Comparison of ENCODE assay signal across 8 mouse cellular contexts in the genomic region with DNA sequence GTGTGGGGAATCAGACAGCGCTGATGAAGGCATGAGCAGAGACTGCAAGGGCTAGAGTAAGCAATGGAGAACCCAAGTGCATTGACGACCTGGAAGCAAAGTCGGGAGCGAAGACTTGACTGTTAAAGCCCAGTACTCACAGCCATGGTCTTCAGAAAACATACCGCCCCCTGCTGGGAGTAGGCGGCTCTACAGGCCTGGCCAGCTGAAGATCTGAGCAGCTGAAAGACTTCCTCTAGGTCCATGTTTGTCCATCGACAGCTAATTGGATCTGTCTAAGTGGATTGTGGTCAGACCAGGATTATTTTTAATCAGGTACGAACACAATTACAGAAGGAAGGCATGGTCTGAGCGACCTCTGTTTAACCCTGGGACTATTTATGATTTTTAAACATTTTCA.
A peak's percentile ranks its signal among the peaks of the same experiment; 100 is the strongest.
DNase-seq lines count a peak whose midpoint lies in the region; ATAC-seq and TF ChIP-seq lines count a peak whose summit lies in the region.

No protein-coding gene starts in this region.

- no peak for TF ChIP-seq EP300 in ES-Bruce4 (IDR thresholded peaks at IDR 0.05; ENCODE audit: insufficient read depth, low read depth, low read length)

- peak; percentile 55 for TF ChIP-seq CTCF in kidney, adult 2 months (conservative IDR thresholded peaks at IDR 0.05; ENCODE audit: insufficient read depth, insufficient read length, low read depth, low read length)
- TF ChIP-seq CTCF in ES-Bruce4 (IDR thresholded peaks at IDR 0.05; ENCODE audit: low read depth, low read length): peak; percentile 58
- peak; percentile 53 for TF ChIP-seq CTCF in kidney, postnatal 0 days (IDR thresholded peaks at IDR 0.05; ENCODE audit: low read depth)
- TF ChIP-seq CTCF in testis, adult 2 months (IDR thresholded peaks at IDR 0.05; ENCODE audit: control insufficient read depth, insufficient read depth, insufficient replicate concordance, low read depth, low read length): peak; percentile 86

- H3K4me3 ChIP-seq in kidney, adult 2 months (ENCODE audit: insufficient read depth, low read depth, low read length): no peak overlapping the region
- H3K4me3 ChIP-seq in kidney, embryonic 15.5 days (replicated peaks): no peak overlapping the region
- no peak overlapping the region for H3K4me3 ChIP-seq in ES-Bruce4 (ENCODE audit: low read depth, low read length)
- H3K4me3 ChIP-seq in kidney, postnatal 0 days (replicated peaks; ENCODE audit: low read depth, low read length): no peak overlapping the region
- H3K4me3 ChIP-seq in testis, adult 2 months (ENCODE audit: control insufficient read depth, low read depth, low read length): no peak overlapping the region

- H3K9ac ChIP-seq in kidney, embryonic 15.5 days: no peak overlapping the region
- H3K9ac ChIP-seq in ES-Bruce4 (ENCODE audit: low read depth, poor library complexity, severe bottlenecking): no peak overlapping the region
- H3K9ac ChIP-seq in kidney, postnatal 0 days (ENCODE audit: low read depth, low read length): no peak overlapping the region

- H3K27me3 ChIP-seq in kidney, adult 2 months (replicated peaks; ENCODE audit: control insufficient read depth, insufficient read depth, low read length): no peaks in the 10 kb centered on the region; the same call in 1 of the 2 replicates
- 0 out of 2 replicates have a peak, but pooled peaks cover 3% of the 10 kb centered on the region for H3K27me3 ChIP-seq in kidney, embryonic 15.5 days
- no peaks in the 10 kb centered on the region for H3K27me3 ChIP-seq in ES-Bruce4 (ENCODE audit: control insufficient read depth, insufficient read depth, low read length, poor library complexity, severe bottlenecking)
- H3K27me3 ChIP-seq in kidney, postnatal 0 days (ENCODE audit: insufficient read depth, low read length): no peaks in the 10 kb centered on the region
- H3K27me3 ChIP-seq in testis, adult 2 months (ENCODE audit: control insufficient read depth, insufficient read depth, low read length): no peaks in the 10 kb centered on the region

- TF ChIP-seq POLR2A in kidney, adult 2 months (IDR thresholded peaks at IDR 0.05; ENCODE audit: low read depth, low read length): no peak
- TF ChIP-seq POLR2A in ES-Bruce4 (IDR thresholded peaks at IDR 0.05; ENCODE audit: insufficient read depth, low read length): no peak
- no peak for TF ChIP-seq POLR2A in testis, adult 2 months (IDR thresholded peaks at IDR 0.05; ENCODE audit: control insufficient read depth, low read depth, low read length)

- H3K4me1 ChIP-seq in kidney, adult 2 months (ENCODE audit: control insufficient read depth, insufficient read depth, low read length): no peaks in the 10 kb centered on the region
- no peaks in the 10 kb centered on the region for H3K4me1 ChIP-seq in kidney, embryonic 15.5 days
- no peaks in the 10 kb centered on the region for H3K4me1 ChIP-seq in ES-Bruce4 (ENCODE audit: control insufficient read depth, insufficient read depth, low read length)
- no peaks in the 10 kb centered on the region for H3K4me1 ChIP-seq in kidney, postnatal 0 days (replicated peaks; ENCODE audit: insufficient read depth, low read length)
- H3K4me1 ChIP-seq in testis, adult 2 months (ENCODE audit: control insufficient read depth, insufficient read depth, low read length): no peaks in the 10 kb centered on the region

- WGBS in kidney, adult 2 months: 82% methylated on average over 9 of the region's 9 CpGs
- 82% methylated on average over 9 of the region's 9 CpGs for WGBS in kidney, embryonic 15.5 days
- 77% methylated on average over 9 of the region's 9 CpGs for WGBS in kidney, postnatal 0 days

- H3K27ac ChIP-seq in kidney, adult 2 months (ENCODE audit: insufficient read depth, low read depth, low read length): no peak overlapping the region
- no peak overlapping the region for H3K27ac ChIP-seq in kidney, embryonic 15.5 days
- H3K27ac ChIP-seq in ES-Bruce4 (ENCODE audit: insufficient read depth, low read length): no peak overlapping the region
- H3K27ac ChIP-seq in kidney, postnatal 0 days: no peak overlapping the region
- H3K27ac ChIP-seq in testis, adult 2 months (ENCODE audit: control insufficient read depth, insufficient read depth, low read depth, low read length): no peak overlapping the region

- H3K36me3 ChIP-seq in kidney, adult 2 months (ENCODE audit: control insufficient read depth, insufficient read depth, low read length): no peaks in the 10 kb centered on the region
- no peaks in the 10 kb centered on the region for H3K36me3 ChIP-seq in kidney, embryonic 15.5 days
- H3K36me3 ChIP-seq in ES-Bruce4 (ENCODE audit: control insufficient read depth, insufficient read depth, low read length, poor library complexity, severe bottlenecking): no peaks in the 10 kb centered on the region
- no peaks in the 10 kb centered on the region for H3K36me3 ChIP-seq in kidney, postnatal 0 days (ENCODE audit: insufficient read depth, low read length)
- no peaks in the 10 kb centered on the region for H3K36me3 ChIP-seq in testis, adult 2 months (ENCODE audit: control insufficient read depth, insufficient read depth, low read length)

- H3K9me3 ChIP-seq in kidney, embryonic 15.5 days (replicated peaks): no peaks in the 10 kb centered on the region
- H3K9me3 ChIP-seq in ES-Bruce4 (replicated peaks; ENCODE audit: control insufficient read depth, insufficient read depth, low read length, poor library complexity, severe bottlenecking): no peaks in the 10 kb centered on the region
- H3K9me3 ChIP-seq in kidney, postnatal 0 days (replicated peaks; ENCODE audit: low read length): no peaks in the 10 kb centered on the region

- no peak overlapping the region for H3K4me2 ChIP-seq in kidney, embryonic 15.5 days
- no peak overlapping the region for H3K4me2 ChIP-seq in kidney, postnatal 0 days (ENCODE audit: low read length)

- DNase-seq in kidney, adult 2 months: peak; percentile 19
- DNase-seq in R1 (ENCODE audit: low read depth, low spot score): peak; percentile 46
- DNase-seq in kidney, postnatal 0 days (ENCODE audit: low spot score): no peak
- no peak for DNase-seq in urinary bladder, adult 18-20 months (ENCODE audit: low spot score in 2 of 2)
- DNase-seq in frontal cortex, postnatal 36 days (ENCODE audit: low spot score in 2 of 2): no peak

- no peak for ATAC-seq in kidney, embryonic 15.5 days (replicated peaks; ENCODE audit: low FRiP score)
- no peak for ATAC-seq in kidney, postnatal 0 days (replicated peaks; ENCODE audit: low FRiP score, low read depth)

Comparison
In these comparisons a context has a peak if more than half of its experiments do, and no peak if none do; other contexts are left out.
1. DNase-seq: peak in kidney, adult 2 months (single experiment) and R1 (single experiment); none in kidney, postnatal 0 days (single experiment), urinary bladder, adult 18-20 months (0 of 2) and frontal cortex, postnatal 36 days (0 of 2).
2. Peak in every context shown above with its lines, with median percentiles within 50 percentile points of each other: CTCF ChIP-seq.